Mouse (Mus musculus) left cerebral cortex, adult 2 months (tissue): ENCODE data around the gene Ndn. TPM values are rescaled to one million over a fixed set of nuclear protein-coding genes. Genes with fewer than 3 reads are reported as not detected.

Experiments
- DNase-seq, 2 experiments: peaks; one replicate each; pipeline ENCODE4 v3.0.0; 2021 to 2022; ENCODE audit warnings: low spot score in 2 of 2, mixed read lengths in 1 of 2; ENCODE audit errors: extremely low spot score in 1 of 2
- H3K27ac ChIP-seq: fragments of 200-600 bp; 2 replicates; pipeline ENCODE4 v1.8.1; 2022
- H3K4me3 ChIP-seq: fragments of 200-600 bp; 2 replicates; pipeline ENCODE4 v1.8.1; 2022
- CTCF ChIP-seq: fragments of 200-600 bp; IDR thresholded peaks from 2 replicates; pipeline ENCODE4 v1.8.1; 2022; ENCODE audit warnings: antibody characterized with exemption, mild to moderate bottlenecking, moderate library complexity
- intact Hi-C: fragments of 180-260 bp; cut with DNase I; formaldehyde crosslinking; loops from one replicate; pipeline ENCODE4 v1.15.1; 2025
- long read RNA-seq, 2 experiments: library from polyadenylated mRNA; stranded (forward); transcript quantifications; one replicate each; pipeline ENCODE4 v2.0.0; 2021; ENCODE audit warnings: borderline mapping rate in 2 of 2
- total RNA-seq, 2 experiments: library from RNA; stranded (reverse); gene quantifications; 2 replicates each; pipeline ENCODE4 v1.2.3; 2021

Gene Ndn
- total RNA-seq, result 100 to 1,000 TPM; 112 to 117 TPM
- long read RNA-seq, experiment 1, transcript Ndn-201 (1 exons, 3,694 nt), result major isoform, 256 of 256 reads
- long read RNA-seq, experiment 1, partial matches to known transcripts, result 0 of 256 reads
- long read RNA-seq, experiment 1, other reads (novel, unspliced or antisense), result 0 of 256 reads
- long read RNA-seq, experiment 2, transcript Ndn-201 (1 exons, 3,694 nt), result major isoform, 158 of 158 reads
- long read RNA-seq, experiment 2, partial matches to known transcripts, result 0 of 158 reads
- long read RNA-seq, experiment 2, other reads (novel, unspliced or antisense), result 0 of 158 reads

- no peak for DNase-seq
- TF ChIP-seq CTCF, result no peak
- intact Hi-C loops, result no loop called here
- H3K4me3 ChIP-seq, result no peak within 1 kb of the TSS
- no peak within 1 kb of the TSS for H3K27ac ChIP-seq
Observed at GRCm38 (mm10) chr7:62346269-62346668, at the start of gene Ndn. TSS of gene Ndn (plus strand) at chr7:62346569.

- Histone ChIP-seq H3K4me3 (no peak overlapping the region), H3K27ac (no peak overlapping the region)
- DNase-seq, result no peak
- intact Hi-C loops, result no loop called here
- TF ChIP-seq CTCF, result no peak
Observed at GRCm38 (mm10) chr7:62302451-62302850, 43.9 kb upstream of the Ndn start.

- Histone ChIP-seq H3K4me3 (no peak overlapping the region), H3K27ac (no peak overlapping the region)
- no peak for TF ChIP-seq CTCF
- intact Hi-C loops, result no loop called here
- no peak for DNase-seq
Observed at GRCm38 (mm10) chr7:62306896-62307614, 39.3 kb upstream of the Ndn start.

GRCm38 (mm10) chr7:62316793-62317192 is 29.6 kb upstream of the Ndn start:
- intact Hi-C loops, result no loop called here
- TF ChIP-seq CTCF, result no peak
- no peak for DNase-seq

GRCm38 (mm10) chr7:62345411-62345810 is 958 bp upstream of the Ndn start:
- TF ChIP-seq CTCF, result no peak
- intact Hi-C loops, result no loop called here
- DNase-seq, result no peak

More at GRCm38 (mm10) chr7:62316793-62317192, 29.6 kb upstream of the Ndn start:
- Histone ChIP-seq H3K27ac (no peak overlapping the region), H3K4me3 (no peak overlapping the region)

GRCm38 (mm10) chr7:62348106-62348803 is 1.9 kb downstream of the Ndn start:
- peak overlapping the region; percentile 55 for H3K4me3 ChIP-seq
- peak; percentile 78 to 81 for DNase-seq
- TF ChIP-seq CTCF, result no peak
- intact Hi-C loops, result no loop called here
- peak overlapping the region; percentile 72; the same call in 1 of the 2 replicates for H3K27ac ChIP-seq

More at GRCm38 (mm10) chr7:62345411-62345810, 958 bp upstream of the Ndn start:
- Histone ChIP-seq H3K4me3 (no peak overlapping the region), H3K27ac (no peak overlapping the region)

- no peak for TF ChIP-seq CTCF
- intact Hi-C loops, result no loop called here
- peak; percentile 10 to 13 for DNase-seq
- H3K4me3 ChIP-seq, result peak overlapping the region; percentile 55
- H3K27ac ChIP-seq, result no peak overlapping the region; the same call in 1 of the 2 replicates
Observed at GRCm38 (mm10) chr7:62348804-62349190, 2.4 kb downstream of the Ndn start.

GRCm38 (mm10) chr7:62351266-62351665 is 4.9 kb downstream of the Ndn start:
- Histone ChIP-seq H3K27ac (no peak overlapping the region), H3K4me3 (no peak overlapping the region)
- intact Hi-C loops, result no loop called here
- peak in 1 of 2 experiments; percentile 9 for DNase-seq
- no peak for TF ChIP-seq CTCF

GRCm38 (mm10) chr7:62365039-62365636 is 18.8 kb downstream of the Ndn start:
- no peak overlapping the region for H3K4me3 ChIP-seq
- H3K27ac ChIP-seq, result no peak overlapping the region
- TF ChIP-seq CTCF, result no peak
- no peak for DNase-seq
- intact Hi-C loops, result no loop called here

- Histone ChIP-seq H3K4me3 (no peak overlapping the region), H3K27ac (no peak overlapping the region)
- intact Hi-C loops, result no loop called here
Observed at GRCm38 (mm10) chr7:62366730-62367129, 20.4 kb downstream of the Ndn start.

GRCm38 (mm10) chr7:62375658-62376057 is 29.3 kb downstream of the Ndn start:
- peak; percentile 49 for TF ChIP-seq CTCF
- no peak for DNase-seq
- H3K27ac ChIP-seq, result no peak overlapping the region
- intact Hi-C loops, result no loop called here
- H3K4me3 ChIP-seq, result no peak overlapping the region

More at GRCm38 (mm10) chr7:62366730-62367129, 20.4 kb downstream of the Ndn start:
- no peak for DNase-seq
- no peak for TF ChIP-seq CTCF
